Mouse (Mus musculus) liver, embryonic 14.5 days (tissue): ENCODE results near the gene Cryaa. TPM values are rescaled to one million over a fixed set of nuclear protein-coding genes. Genes with fewer than 3 reads are reported as not detected.

ENCODE experiments used
- ATAC-seq: fragments of 200-750 bp; cut with Nextera tagmentation; 2 replicates; pipeline ENCODE4 v1.8.0; 2017; ENCODE audit warnings: moderate number of reproducible peaks, mild to moderate bottlenecking, moderate library complexity; ENCODE audit not compliant: insufficient read depth
- DNase-seq, 3 experiments: peaks; one replicate each; pipeline ENCODE4 v3.0.0-alpha.2; 2012 to 2013; ENCODE audit warnings: low read depth in 3 of 3, low spot score in 3 of 3
- H3K27ac ChIP-seq: fragments of 300-500 bp; sonication (generic); 2 replicates; pipeline ENCODE4 v1.5.1; 2014; ENCODE audit warnings: moderate library complexity, mild to moderate bottlenecking, control low read depth, inconsistent platforms
- H3K27me3 ChIP-seq: fragments of 300-500 bp; sonication (generic); 2 replicates; pipeline ENCODE4 v1.6.1; 2014; ENCODE audit warnings: mild to moderate bottlenecking, low read length, moderate library complexity; ENCODE audit not compliant: control insufficient read depth, insufficient read depth
- H3K36me3 ChIP-seq: fragments of 300-500 bp; sonication (generic); replicated peaks from 2 replicates; pipeline ENCODE4 v1.6.1; 2014; ENCODE audit warnings: low read depth; ENCODE audit not compliant: control insufficient read depth, insufficient read depth
- H3K4me1 ChIP-seq, 2 experiments: fragments of 200-500 bp in 1 of 2; fragments of 300-500 bp in 1 of 2; sonication (generic) in 1 of 2; replicated peaks; 2 replicates each; pipeline ENCODE4 v1.6.1; 2012 to 2014; ENCODE audit warnings: antibody characterized with exemption in 1 of 2, inconsistent platforms in 1 of 2, low read length in 1 of 2; ENCODE audit not compliant: control insufficient read depth in 2 of 2, insufficient read depth in 2 of 2
- H3K4me2 ChIP-seq: fragments of 300-500 bp; sonication (generic); 2 replicates; pipeline ENCODE4 v1.6.1; 2014; ENCODE audit warnings: low read depth, mild to moderate bottlenecking, control low read depth, moderate library complexity
- H3K4me3 ChIP-seq, 2 experiments: fragments of 200-500 bp in 1 of 2; fragments of 300-500 bp in 1 of 2; sonication (generic) in 1 of 2; 2 replicates each; pipeline ENCODE4 v1.5.1; 2012 to 2014; ENCODE audit warnings: low read depth in 2 of 2, low read length in 2 of 2, mild to moderate bottlenecking in 2 of 2, control low read depth in 1 of 2, inconsistent platforms in 1 of 2, moderate library complexity in 1 of 2; ENCODE audit not compliant: insufficient read depth in 1 of 2
- H3K9ac ChIP-seq: fragments of 300-500 bp; sonication (generic); replicated peaks from 2 replicates; pipeline ENCODE4 v1.6.1; 2014; ENCODE audit warnings: mild to moderate bottlenecking, control low read depth, moderate library complexity
- H3K9me3 ChIP-seq: fragments of 300-500 bp; sonication (generic); 2 replicates; pipeline ENCODE4 v1.6.1; 2016; ENCODE audit warnings: low read length, mixed read lengths; ENCODE audit not compliant: control insufficient read depth
- CTCF ChIP-seq: IDR thresholded peaks from 2 replicates; pipeline ENCODE4 v1.5.1; 2016; ENCODE audit warnings: antibody characterized with exemption, low read depth, control low read depth
- EP300 ChIP-seq: IDR thresholded peaks from 2 replicates; pipeline ENCODE4 v1.6.1; 2016; ENCODE audit warnings: antibody characterized with exemption, low read depth
- WGBS: fragments of 180-500 bp; shearing (Covaris S2); extraction: QIAGEN DNeasy Blood & Tissue Kit; methylation state at CpG from one replicate; pipeline ENCODE4 v1.1.7; 2014; ENCODE audit not compliant: insufficient replicate concordance; 5-methylcytosine and 5-hydroxymethylcytosine counted together
- polyA plus RNA-seq, 2 experiments: library from polyadenylated mRNA; depleted of rRNA in 1 of 2; stranded (reverse) in 1 of 2; unstranded in 1 of 2; fragments of >200 nt; fragmentation: Nextera tagmentation in 1 of 2; extraction: Ambion mirVana in 1 of 2; gene quantifications; 2 replicates each; pipeline versions ENCODE4 v1.2.1 to v1.2.3; 2012 to 2014

Cryaa gene
- polyA plus RNA-seq, 2 experiments = not detected

GRCm38 (mm10) chr17:31653277-31653676 lies 24.3 kb upstream of the Cryaa start:
- Histone ChIP-seq H3K9ac (no peak overlapping the region), H3K4me1 (peaks cover 8% of the 10 kb centered on the region in 2 experiments), H3K27me3 (no peaks in the 10 kb centered on the region), H3K4me2 (no peak overlapping the region), H3K9me3 (no peaks in the 10 kb centered on the region), H3K36me3 (peaks cover 81% of the 10 kb centered on the region), H3K4me3 (no peak overlapping the region), H3K27ac (no peak overlapping the region)
- TF ChIP-seq CTCF (no peak), EP300 (no peak)
- no peak for ATAC-seq
- WGBS = 86% methylated on average over 6 of the region's 6 CpGs
- DNase-seq = no peak

GRCm38 (mm10) chr17:31655366-31655765 lies 22.2 kb upstream of the Cryaa start:
- Histone ChIP-seq H3K9ac (no peak overlapping the region), H3K4me3 (no peak overlapping the region), H3K4me2 (no peak overlapping the region), H3K27ac (no peak overlapping the region), H3K27me3 (no peaks in the 10 kb centered on the region), H3K9me3 (no peaks in the 10 kb centered on the region), H3K4me1 (peaks cover 12 to 17% of the 10 kb centered on the region in 2 experiments), H3K36me3 (peaks cover 60% of the 10 kb centered on the region)
- DNase-seq (no peak), ATAC-seq (no peak)
- TF ChIP-seq CTCF = no peak
- TF ChIP-seq EP300 = no peak
- 76% methylated on average over 4 of the region's 4 CpGs for WGBS

GRCm38 (mm10) chr17:31656682-31657081 lies 20.9 kb upstream of the Cryaa start:
- Histone ChIP-seq H3K4me1 (peaks cover 12 to 17% of the 10 kb centered on the region in 2 experiments), H3K4me3 (no peak overlapping the region; a peak in 1 of 4 replicates), H3K4me2 (peak overlapping the region; percentile 96), H3K27me3 (no peaks in the 10 kb centered on the region), H3K9ac (no peak overlapping the region), H3K27ac (no peak overlapping the region), H3K36me3 (peaks cover 47% of the 10 kb centered on the region), H3K9me3 (no peaks in the 10 kb centered on the region)
- ATAC-seq (no peak), DNase-seq (no peak)
- TF ChIP-seq CTCF (no peak), EP300 (no peak)
- 79% methylated on average over 5 of the region's 5 CpGs for WGBS

DNA sequence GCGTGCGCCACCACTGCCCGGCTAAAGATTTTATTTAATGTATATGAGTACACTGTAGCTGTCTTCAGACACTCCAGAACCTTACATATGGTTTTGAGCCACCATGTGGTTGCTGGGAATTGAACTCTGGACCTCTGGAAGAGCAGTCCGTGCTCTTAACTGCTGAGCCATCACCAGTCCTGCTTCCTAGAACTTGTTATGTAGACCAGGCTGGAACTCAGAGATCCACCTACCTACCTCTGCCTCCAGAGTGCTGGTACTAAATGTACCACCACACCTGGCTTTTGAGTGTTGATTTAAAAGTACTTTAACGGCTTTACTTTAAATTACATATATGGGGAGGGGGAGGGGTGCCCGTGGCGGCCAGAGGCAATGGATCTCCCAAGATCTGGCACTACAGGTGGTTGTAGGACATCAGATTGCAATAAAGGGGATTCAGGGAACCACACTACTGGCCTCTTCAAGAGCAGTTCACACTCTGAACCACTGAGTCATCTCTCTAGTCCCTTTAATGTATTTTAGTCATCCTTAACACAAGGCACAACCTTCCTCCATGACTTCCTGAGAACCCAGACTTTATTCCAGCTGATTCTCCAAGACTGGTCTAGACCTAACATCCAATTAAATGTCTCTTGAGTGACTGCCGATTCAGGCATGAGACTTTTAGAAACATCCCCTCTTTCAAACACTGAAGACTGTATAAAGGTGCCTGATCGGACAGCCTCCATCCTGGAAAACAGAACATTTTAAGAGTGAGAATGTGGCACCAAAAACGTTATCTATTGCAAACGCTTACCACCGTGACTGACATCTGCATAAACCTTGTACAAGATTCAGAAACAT lies 20.2 kb upstream of the Cryaa start:
- peak overlapping the region; percentile 27 for H3K27ac ChIP-seq
- 39% methylated on average over 12 of the region's 12 CpGs for WGBS
- no peak for DNase-seq
- TF ChIP-seq EP300 = no peak
- no peak for TF ChIP-seq CTCF
- H3K4me2 ChIP-seq = peak overlapping the region; percentile 96
- no peaks in the 10 kb centered on the region for H3K27me3 ChIP-seq
- H3K4me3 ChIP-seq = peak overlapping the region; percentile 78 to 87
- no peak for ATAC-seq
- no peaks in the 10 kb centered on the region for H3K9me3 ChIP-seq
- H3K9ac ChIP-seq = peak overlapping the region; percentile 87
- H3K36me3 ChIP-seq = peaks cover 40% of the 10 kb centered on the region
- peaks cover 12 to 17% of the 10 kb centered on the region in 2 experiments for H3K4me1 ChIP-seq

DNA sequence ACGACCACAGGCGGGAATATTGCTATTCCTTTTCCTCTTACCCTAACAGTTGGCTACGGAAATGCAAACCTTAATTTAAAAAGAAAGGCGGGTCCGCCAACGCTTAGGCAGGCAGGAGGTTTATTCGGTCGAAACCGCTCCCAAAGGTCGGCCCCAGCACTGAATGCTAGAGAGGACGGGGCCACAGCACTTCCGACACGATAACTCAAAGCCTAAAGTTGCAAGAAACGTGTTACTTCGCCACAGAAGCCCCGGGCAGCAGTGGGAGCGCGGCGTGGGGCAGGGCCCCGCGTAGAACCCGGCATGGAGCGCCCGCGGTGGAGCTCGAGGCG lies 19.5 kb upstream of the Cryaa start:
- Histone ChIP-seq H3K27ac (peak overlapping the region; percentile 27), H3K9ac (peak overlapping the region; percentile 87), H3K36me3 (peaks cover 33% of the 10 kb centered on the region), H3K4me2 (peak overlapping the region; percentile 96), H3K4me1 (peaks cover 12 to 17% of the 10 kb centered on the region in 2 experiments), H3K4me3 (peak overlapping the region; percentile 78 to 87), H3K27me3 (no peaks in the 10 kb centered on the region), H3K9me3 (no peaks in the 10 kb centered on the region)
- TF ChIP-seq EP300 = no peak
- no peak for TF ChIP-seq CTCF
- under 1% methylated on average over 27 of the region's 27 CpGs for WGBS
- DNase-seq = no peak
- no peak for ATAC-seq
